Mouse (Mus musculus): ENCODE data around the gene Brf1. TPM values are rescaled to one million over a fixed set of nuclear protein-coding genes. Genes with fewer than 3 reads are reported as not detected.
A peak's percentile ranks its signal among the peaks of the same experiment; 100 is the strongest.

Gene Brf1
- polyA plus RNA-seq, 1 experiment: 67.1 TPM

DNA sequence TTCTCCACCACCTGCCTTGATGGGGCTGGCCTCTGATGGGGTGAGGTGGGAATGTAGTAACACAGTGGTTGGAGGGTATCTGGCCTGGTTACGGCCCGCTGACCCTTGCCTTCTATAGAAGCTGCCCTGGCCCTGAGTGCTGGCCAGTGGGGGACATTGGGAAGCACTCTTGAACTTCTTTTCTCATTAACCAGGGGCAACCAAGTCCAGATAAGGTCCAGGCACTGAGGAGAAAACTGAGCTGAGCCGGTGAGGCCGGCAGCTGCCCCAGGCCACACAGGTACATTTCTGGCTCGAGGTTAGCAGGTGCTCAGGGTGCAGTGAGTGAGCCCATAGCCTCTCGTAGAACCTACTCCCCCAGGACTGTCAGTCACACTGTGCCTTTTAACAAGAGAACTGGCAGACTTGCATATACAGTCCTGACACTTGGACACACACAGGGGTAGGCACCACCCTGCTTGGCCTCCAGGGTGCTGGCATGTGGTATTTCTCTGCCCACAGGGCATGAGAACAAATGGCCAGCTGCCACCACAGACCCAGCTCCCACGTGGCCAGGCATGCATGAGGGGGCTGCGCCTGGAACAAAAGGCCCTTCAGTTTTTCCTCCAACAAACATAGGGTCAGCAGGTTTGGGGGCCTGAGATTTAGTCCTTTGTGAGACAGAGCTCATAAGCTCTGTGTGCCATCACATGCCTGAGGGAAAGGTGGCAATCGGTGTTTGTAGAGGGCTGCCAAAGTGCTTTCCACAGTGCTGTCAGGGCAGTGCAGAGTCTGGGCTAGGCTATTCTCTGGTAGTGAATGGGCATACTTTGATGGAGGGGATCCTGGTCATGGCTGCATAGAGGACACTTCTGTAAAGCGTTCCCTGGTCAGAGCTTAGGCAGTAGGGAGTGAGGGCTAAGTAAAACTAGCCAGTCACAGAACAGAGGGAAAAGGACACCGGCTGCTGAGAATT is 32.1 kb upstream of the Brf1 start:
- peak; percentile 80 for DNase-seq (ENCODE audit: low read depth)

DNA sequence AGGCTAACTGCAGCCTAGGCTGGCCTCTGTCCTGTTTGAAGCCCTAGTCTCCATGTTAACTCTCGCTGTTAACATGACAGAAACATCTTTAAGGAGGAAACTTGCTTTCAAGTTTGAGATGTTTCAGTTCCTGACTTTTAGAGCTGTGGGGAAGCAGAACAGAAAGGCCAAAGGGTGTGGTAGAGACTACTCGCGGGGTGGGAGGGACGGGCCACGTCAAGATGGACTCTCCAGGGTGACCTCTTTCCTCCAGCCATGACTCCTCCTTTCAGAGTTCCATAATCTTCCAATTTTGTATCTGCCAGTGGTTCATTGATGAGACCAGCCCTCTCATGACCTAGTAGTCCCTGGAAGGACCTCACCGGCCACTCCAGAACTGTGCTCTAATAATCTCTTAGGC is 30.9 kb upstream of the Brf1 start:
- no peak for TF ChIP-seq POLR2A (IDR thresholded peaks at IDR 0.05; ENCODE audit: borderline replicate concordance, extremely low read depth, insufficient read depth, insufficient read length, poor library complexity, severe bottlenecking)
- TF ChIP-seq CTCF (IDR thresholded peaks at IDR 0.05; ENCODE audit: borderline replicate concordance, extremely low read depth, insufficient read depth, insufficient read length): no peak
- no peak for DNase-seq (ENCODE audit: low read depth)

More for the DNA sequence above, 32.1 kb upstream of the Brf1 start:
- TF ChIP-seq POLR2A (IDR thresholded peaks at IDR 0.05; ENCODE audit: borderline replicate concordance, extremely low read depth, insufficient read depth, insufficient read length, poor library complexity, severe bottlenecking): no peak
- TF ChIP-seq CTCF (IDR thresholded peaks at IDR 0.05; ENCODE audit: borderline replicate concordance, extremely low read depth, insufficient read depth, insufficient read length): peak; percentile 11; the same call in 1 of the 2 replicates

- DNase-seq (ENCODE audit: low read depth): no peak
- TF ChIP-seq POLR2A (IDR thresholded peaks at IDR 0.05; ENCODE audit: borderline replicate concordance, extremely low read depth, insufficient read depth, insufficient read length, poor library complexity, severe bottlenecking): no peak
- TF ChIP-seq CTCF (IDR thresholded peaks at IDR 0.05; ENCODE audit: borderline replicate concordance, extremely low read depth, insufficient read depth, insufficient read length): no peak
Measured at GRCm38 (mm10) chr12:113030993-113031392, 30.5 kb upstream of the Brf1 start.

- no peak for DNase-seq (ENCODE audit: low read depth)
- TF ChIP-seq POLR2A (IDR thresholded peaks at IDR 0.05; ENCODE audit: borderline replicate concordance, extremely low read depth, insufficient read depth, insufficient read length, poor library complexity, severe bottlenecking) (no peak), CTCF (IDR thresholded peaks at IDR 0.05; ENCODE audit: borderline replicate concordance, extremely low read depth, insufficient read depth, insufficient read length) (no peak)
Measured at GRCm38 (mm10) chr12:113030046-113030445, 29.5 kb upstream of the Brf1 start.

- peak; percentile 11 for DNase-seq (ENCODE audit: low read depth)
- TF ChIP-seq POLR2A (IDR thresholded peaks at IDR 0.05; ENCODE audit: borderline replicate concordance, extremely low read depth, insufficient read depth, insufficient read length, poor library complexity, severe bottlenecking): no peak
- no peak for TF ChIP-seq CTCF (IDR thresholded peaks at IDR 0.05; ENCODE audit: borderline replicate concordance, extremely low read depth, insufficient read depth, insufficient read length)
Measured at GRCm38 (mm10) chr12:113028898-113029297, 28.4 kb upstream of the Brf1 start.

DNA sequence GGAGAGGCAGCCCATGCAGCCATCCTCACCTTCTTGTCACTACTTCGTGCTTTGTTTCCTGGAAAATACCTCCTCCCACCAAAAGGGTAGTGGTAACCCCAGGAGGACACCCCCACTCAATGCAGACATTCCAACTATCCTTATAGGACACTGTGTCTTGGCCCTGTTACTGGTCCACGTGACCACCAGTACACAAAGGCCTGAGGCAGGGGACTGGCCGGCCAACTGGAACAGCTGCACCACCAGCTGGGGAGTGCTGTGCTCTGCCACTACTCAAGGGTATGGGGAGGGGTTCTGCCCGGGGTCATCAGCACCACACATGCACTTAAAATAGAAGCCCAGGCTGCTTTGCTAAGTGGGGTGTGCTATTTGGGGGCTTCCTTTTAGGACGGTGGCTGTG is 27.6 kb upstream of the Brf1 start:
- DNase-seq (ENCODE audit: low read depth): peak; percentile 54
- TF ChIP-seq POLR2A (IDR thresholded peaks at IDR 0.05; ENCODE audit: borderline replicate concordance, extremely low read depth, insufficient read depth, insufficient read length, poor library complexity, severe bottlenecking) (no peak), CTCF (IDR thresholded peaks at IDR 0.05; ENCODE audit: borderline replicate concordance, extremely low read depth, insufficient read depth, insufficient read length) (no peak)

DNA sequence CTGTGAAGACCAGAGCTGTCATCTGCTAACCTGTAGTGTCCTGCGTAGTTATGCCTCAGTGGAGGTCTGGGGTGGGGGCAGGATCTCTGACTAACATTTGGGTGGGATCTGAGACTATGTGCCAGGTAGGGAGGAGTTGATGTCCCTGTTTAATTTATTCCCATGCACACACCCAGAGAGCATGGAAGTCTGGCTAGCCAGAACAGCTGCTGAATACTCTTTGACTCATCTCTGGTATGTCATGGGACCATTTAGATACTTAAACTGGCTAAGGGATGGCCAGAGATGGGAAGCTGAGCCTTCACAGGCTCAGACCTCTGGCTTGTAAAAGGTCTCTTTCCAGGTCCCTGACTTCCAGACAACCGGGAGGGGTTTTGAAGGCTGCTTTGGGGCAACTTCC is 27.0 kb upstream of the Brf1 start:
- DNase-seq (ENCODE audit: low read depth): no peak
- TF ChIP-seq POLR2A (IDR thresholded peaks at IDR 0.05; ENCODE audit: borderline replicate concordance, extremely low read depth, insufficient read depth, insufficient read length, poor library complexity, severe bottlenecking) (no peak), CTCF (IDR thresholded peaks at IDR 0.05; ENCODE audit: borderline replicate concordance, extremely low read depth, insufficient read depth, insufficient read length) (no peak)

DNA sequence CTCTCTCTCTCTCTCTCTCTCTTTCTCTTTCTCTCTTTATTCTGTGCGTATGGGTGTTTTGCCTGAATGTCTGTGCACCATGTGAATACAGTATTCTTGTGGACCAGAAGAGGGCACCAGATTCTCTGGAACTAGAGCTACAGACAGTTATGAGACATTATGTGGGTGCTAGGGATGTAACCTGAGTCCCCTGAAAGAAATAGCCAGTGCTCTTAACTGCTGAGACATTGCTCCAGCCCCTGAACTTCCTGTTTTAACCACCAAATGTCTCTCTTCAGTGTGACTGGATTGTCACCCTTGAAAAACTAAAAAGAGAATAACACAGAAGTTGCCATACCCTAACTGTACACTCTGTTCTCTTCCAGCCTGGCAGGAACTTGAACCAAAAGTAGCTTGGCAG is 26.1 kb upstream of the Brf1 start:
- TF ChIP-seq POLR2A (IDR thresholded peaks at IDR 0.05; ENCODE audit: borderline replicate concordance, extremely low read depth, insufficient read depth, insufficient read length, poor library complexity, severe bottlenecking): no peak
- no peak for TF ChIP-seq CTCF (IDR thresholded peaks at IDR 0.05; ENCODE audit: borderline replicate concordance, extremely low read depth, insufficient read depth, insufficient read length)
- no peak for DNase-seq (ENCODE audit: low read depth)

- DNase-seq (ENCODE audit: low read depth): no peak
- TF ChIP-seq CTCF (IDR thresholded peaks at IDR 0.05; ENCODE audit: borderline replicate concordance, extremely low read depth, insufficient read depth, insufficient read length): no peak
Measured at GRCm38 (mm10) chr12:113023082-113023481, 22.6 kb upstream of the Brf1 start.

- no peak for TF ChIP-seq CTCF (IDR thresholded peaks at IDR 0.05; ENCODE audit: borderline replicate concordance, extremely low read depth, insufficient read depth, insufficient read length)
- DNase-seq (ENCODE audit: low read depth): no peak
Measured at GRCm38 (mm10) chr12:113021488-113021887, 21.0 kb upstream of the Brf1 start.

DNA sequence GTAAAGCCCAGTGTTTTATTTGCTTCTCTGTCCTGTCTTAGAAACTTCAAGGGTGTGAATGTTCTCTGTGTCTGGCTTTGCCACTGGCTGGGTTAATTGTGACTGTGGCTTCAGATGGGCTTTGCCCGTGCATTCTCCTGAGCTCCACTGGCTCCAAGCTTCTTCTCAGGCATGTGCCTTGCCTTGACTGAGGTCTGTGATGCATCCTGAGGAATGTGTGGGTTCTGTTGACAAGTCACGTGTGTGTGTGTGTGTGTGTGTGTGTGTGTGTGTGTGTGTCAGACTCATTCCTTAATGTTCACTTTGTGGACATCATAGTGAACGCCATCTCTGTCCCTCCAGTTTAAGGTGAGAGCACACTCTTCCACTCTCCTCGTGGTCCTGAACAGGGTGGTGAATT is 18.3 kb upstream of the Brf1 start:
- no peak for DNase-seq (ENCODE audit: low read depth)
- TF ChIP-seq POLR2A (IDR thresholded peaks at IDR 0.05; ENCODE audit: borderline replicate concordance, extremely low read depth, insufficient read depth, insufficient read length, poor library complexity, severe bottlenecking) (no peak), CTCF (IDR thresholded peaks at IDR 0.05; ENCODE audit: borderline replicate concordance, extremely low read depth, insufficient read depth, insufficient read length) (no peak)

DNA sequence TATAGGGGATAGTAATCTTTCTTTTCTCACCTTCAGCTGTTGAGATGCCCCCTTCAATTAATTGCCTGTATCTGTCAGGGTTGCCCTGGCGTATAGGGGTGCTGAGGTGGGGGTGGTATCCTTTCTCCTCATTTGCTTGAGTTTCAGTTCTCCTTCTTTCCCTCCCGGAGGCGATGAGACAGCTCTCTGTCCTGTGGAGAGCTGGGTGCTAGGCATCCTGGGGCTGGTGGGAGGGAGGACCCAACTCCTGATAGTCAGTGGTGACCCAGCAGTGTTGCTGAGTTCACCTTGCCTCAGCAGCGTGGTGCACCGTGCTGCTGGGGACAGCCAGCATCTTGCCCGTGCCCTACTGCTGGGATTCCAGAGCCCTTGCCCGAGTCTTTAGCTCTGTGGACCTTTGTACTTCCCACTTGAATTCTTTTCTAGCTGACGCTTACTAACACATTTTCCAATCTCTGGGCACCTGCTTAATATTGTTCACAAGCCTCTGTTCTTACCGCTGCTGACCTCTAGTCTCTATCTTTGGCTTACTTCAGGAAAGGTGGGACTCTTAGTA is 17.0 kb upstream of the Brf1 start:
- DNase-seq (ENCODE audit: low read depth): no peak
- TF ChIP-seq POLR2A (IDR thresholded peaks at IDR 0.05; ENCODE audit: borderline replicate concordance, extremely low read depth, insufficient read depth, insufficient read length, poor library complexity, severe bottlenecking): no peak
- TF ChIP-seq CTCF (IDR thresholded peaks at IDR 0.05; ENCODE audit: borderline replicate concordance, extremely low read depth, insufficient read depth, insufficient read length): no peak

Measured in brain, embryonic 14.5 days (tissue).